Mouse (Mus musculus): ENCODE measurements at regions not wholly inside any gene's neighbourhood (a gene's known extent, or its start where the extent isn't known, plus 50 kb on each side); places are given as distances from the start of the nearest gene placed in this dataset.

- Histone ChIP-seq H3K27ac (peak overlapping the region; percentile 71; the same call in 1 of the 2 replicates), H3K27me3 (ENCODE audit: insufficient read depth, low read length) (no peaks in the 10 kb centered on the region), H3K36me3 (ENCODE audit: insufficient read depth, low read length) (no peaks in the 10 kb centered on the region), H3K4me3 (ENCODE audit: low read length) (no peak overlapping the region), H3K4me2 (ENCODE audit: low read depth, low read length) (no peak overlapping the region), H3K9ac (replicated peaks; ENCODE audit: low read length) (0 out of 2 replicates have a peak overlapping the region, but pooled peaks have one; percentile 9), H3K4me1 (ENCODE audit: insufficient read depth, low read length) (no peaks in the 10 kb centered on the region; the same call in 1 of the 2 replicates), H3K9me3 (ENCODE audit: low read length) (no peaks in the 10 kb centered on the region)
- DNase-seq (ENCODE audit: low spot score): peak; percentile 61
- WGBS: 27% methylated on average over 17 of the region's 17 CpGs
- peak; percentile 66 for ATAC-seq
- TF ChIP-seq CTCF (IDR thresholded peaks at IDR 0.05; ENCODE audit: low read depth): no peak
Measured at GRCm38 (mm10) chr12:112349676-112350318, 139.5 kb upstream of the A530016L24Rik start.

- peak; percentile 62; the same call in 1 of the 2 replicates for ATAC-seq
- no peak for TF ChIP-seq CTCF (IDR thresholded peaks at IDR 0.05; ENCODE audit: low read depth)
- Histone ChIP-seq H3K36me3 (ENCODE audit: insufficient read depth, low read length) (no peaks in the 10 kb centered on the region), H3K9ac (replicated peaks; ENCODE audit: low read length) (no peak overlapping the region), H3K27me3 (ENCODE audit: insufficient read depth, low read length) (no peaks in the 10 kb centered on the region), H3K9me3 (ENCODE audit: low read length) (no peaks in the 10 kb centered on the region), H3K4me3 (ENCODE audit: low read length) (no peak overlapping the region), H3K4me2 (ENCODE audit: low read depth, low read length) (no peak overlapping the region), H3K4me1 (ENCODE audit: insufficient read depth, low read length) (no peaks in the 10 kb centered on the region; the same call in 1 of the 2 replicates), H3K27ac (peak overlapping the region; percentile 71)
- WGBS: 32% methylated on average over 9 of the region's 9 CpGs
- DNase-seq (ENCODE audit: low spot score): peak; percentile 47
Measured at GRCm38 (mm10) chr12:112350733-112351132, 138.5 kb upstream of the A530016L24Rik start.

DNA sequence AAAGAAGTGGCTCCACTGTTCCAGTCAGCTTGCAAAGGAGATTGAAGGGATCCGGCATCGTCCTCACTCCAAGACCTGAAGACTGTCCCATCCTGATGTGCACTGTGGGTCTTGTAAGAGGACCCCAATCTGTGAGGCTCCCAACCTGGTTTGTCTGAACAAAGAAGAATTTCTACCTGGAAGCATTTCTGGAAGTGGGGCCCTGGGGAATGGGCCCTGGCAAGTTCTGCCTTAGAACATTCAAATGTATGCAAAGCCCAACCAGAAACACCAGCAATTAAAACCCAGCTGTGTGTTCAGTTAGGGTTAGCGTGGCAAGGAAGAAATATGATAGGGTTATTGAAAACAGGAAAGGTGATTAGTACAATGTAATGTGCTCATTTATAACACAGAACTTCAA is 125.9 kb upstream of the A530016L24Rik start:
- Histone ChIP-seq H3K36me3 (ENCODE audit: insufficient read depth, low read length) (no peaks in the 10 kb centered on the region), H3K9ac (replicated peaks; ENCODE audit: low read length) (no peak overlapping the region), H3K27me3 (ENCODE audit: insufficient read depth, low read length) (no peaks in the 10 kb centered on the region), H3K9me3 (ENCODE audit: low read length) (no peaks in the 10 kb centered on the region), H3K4me3 (ENCODE audit: low read length) (no peak overlapping the region), H3K27ac (no peak overlapping the region), H3K4me1 (ENCODE audit: insufficient read depth, low read length) (no peaks in the 10 kb centered on the region), H3K4me2 (ENCODE audit: low read depth, low read length) (no peak overlapping the region)
- no peak for DNase-seq (ENCODE audit: low spot score)
- no peak for TF ChIP-seq CTCF (IDR thresholded peaks at IDR 0.05; ENCODE audit: low read depth)
- 81% methylated on average over 3 of the region's 3 CpGs for WGBS
- no peak for ATAC-seq

DNA sequence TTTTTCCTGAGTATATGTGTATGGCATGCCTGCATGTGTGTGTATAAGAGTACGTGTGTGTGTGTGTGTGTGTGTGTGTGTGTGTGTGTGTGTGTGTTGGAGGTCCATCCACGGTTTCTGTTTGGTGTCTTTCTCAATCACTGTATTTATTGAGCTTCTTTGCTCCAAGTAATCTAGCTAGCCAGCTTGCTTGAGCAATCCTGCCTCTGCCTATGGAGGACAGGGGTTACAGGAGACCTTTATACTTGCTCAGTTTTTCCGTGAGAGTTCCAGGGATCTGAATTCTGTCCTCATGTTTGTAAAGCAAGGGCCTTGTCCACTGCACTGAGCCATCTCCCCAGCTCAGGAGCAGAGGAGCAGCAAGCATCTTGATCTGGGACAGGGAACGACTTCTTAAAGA is 122.0 kb upstream of the A530016L24Rik start:
- Histone ChIP-seq H3K36me3 (ENCODE audit: insufficient read depth, low read length) (no peaks in the 10 kb centered on the region), H3K27me3 (ENCODE audit: insufficient read depth, low read length) (no peaks in the 10 kb centered on the region), H3K4me1 (ENCODE audit: insufficient read depth, low read length) (no peaks in the 10 kb centered on the region; the same call in 1 of the 2 replicates), H3K4me3 (ENCODE audit: low read length) (no peak overlapping the region), H3K4me2 (ENCODE audit: low read depth, low read length) (no peak overlapping the region), H3K27ac (no peak overlapping the region), H3K9ac (replicated peaks; ENCODE audit: low read length) (no peak overlapping the region), H3K9me3 (ENCODE audit: low read length) (no peaks in the 10 kb centered on the region)
- TF ChIP-seq CTCF (IDR thresholded peaks at IDR 0.05; ENCODE audit: low read depth): no peak
- ATAC-seq (no peak), DNase-seq (ENCODE audit: low spot score) (no peak)
- 78% methylated on average over 4 of the region's 4 CpGs for WGBS

DNA sequence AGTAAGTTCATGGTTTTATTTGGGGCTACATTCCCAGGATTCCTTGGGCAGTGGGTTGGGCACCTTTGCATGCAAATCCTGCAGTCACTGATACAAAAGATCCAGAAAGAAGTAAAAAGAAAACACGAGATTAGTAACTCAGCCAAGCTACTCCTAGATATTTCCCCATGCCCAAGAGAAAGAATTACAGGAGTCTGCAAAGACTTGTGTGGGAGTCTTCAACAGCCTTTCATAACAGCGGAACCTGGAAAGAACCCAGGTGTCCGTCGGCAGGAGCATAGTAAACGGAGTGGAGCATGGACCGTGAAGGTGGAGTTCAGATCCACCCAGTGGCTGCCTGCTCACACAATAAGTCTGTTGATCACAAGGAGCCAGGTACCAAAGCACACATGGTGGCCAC is 121.1 kb upstream of the A530016L24Rik start:
- no peaks in the 10 kb centered on the region for H3K27me3 ChIP-seq (ENCODE audit: insufficient read depth, low read length)
- no peaks in the 10 kb centered on the region for H3K9me3 ChIP-seq (ENCODE audit: low read length)
- H3K4me1 ChIP-seq (ENCODE audit: insufficient read depth, low read length): no peaks in the 10 kb centered on the region; the same call in 1 of the 2 replicates
- no peak overlapping the region for H3K4me3 ChIP-seq (ENCODE audit: low read length)
- no peak overlapping the region for H3K9ac ChIP-seq (replicated peaks; ENCODE audit: low read length)
- no peak for DNase-seq (ENCODE audit: low spot score)
- H3K36me3 ChIP-seq (ENCODE audit: insufficient read depth, low read length): no peaks in the 10 kb centered on the region
- WGBS: 86% methylated on average over 6 of the region's 6 CpGs
- no peak for ATAC-seq
- no peak overlapping the region for H3K27ac ChIP-seq
- H3K4me2 ChIP-seq (ENCODE audit: low read depth, low read length): no peak overlapping the region
- no peak for TF ChIP-seq CTCF (IDR thresholded peaks at IDR 0.05; ENCODE audit: low read depth)

DNA sequence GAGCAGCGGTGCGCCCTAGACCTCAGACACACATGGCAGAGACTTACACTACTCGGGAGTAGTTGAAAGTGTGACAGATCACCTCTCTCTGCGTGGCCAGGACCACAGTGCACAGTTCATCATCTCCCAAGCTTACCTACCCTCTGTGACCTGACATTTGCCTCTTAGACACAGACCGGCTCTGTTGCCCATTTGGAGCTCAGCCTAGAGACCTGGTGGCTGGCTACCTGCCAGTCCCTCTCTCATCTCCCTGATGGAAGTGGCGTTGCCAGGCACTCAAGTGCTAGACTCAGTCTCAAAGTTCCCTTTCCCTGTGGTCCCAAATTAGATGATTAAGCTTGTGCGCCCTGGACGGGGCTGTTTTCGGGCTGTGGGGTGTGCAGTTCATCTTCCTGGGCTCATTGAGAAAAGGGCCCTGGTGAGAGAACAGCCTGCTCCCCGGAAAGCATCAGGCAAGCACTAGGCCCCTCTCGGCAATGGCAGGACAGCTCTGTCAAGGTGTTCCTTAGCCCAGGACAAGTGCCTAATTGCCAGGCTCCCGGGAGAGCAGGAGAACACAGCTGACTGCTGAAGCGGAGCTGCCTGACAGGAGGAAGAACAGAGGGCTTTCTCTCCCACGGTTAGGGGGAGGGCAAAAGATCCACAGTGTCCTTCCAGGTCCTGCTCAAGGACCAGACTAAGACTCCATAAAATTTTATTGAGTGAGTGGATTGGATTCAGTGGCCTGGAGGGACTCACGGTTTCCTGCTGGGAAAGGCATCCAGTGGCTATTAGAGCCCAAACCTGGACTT is 119.5 kb upstream of the A530016L24Rik start:
- Histone ChIP-seq H3K36me3 (ENCODE audit: insufficient read depth, low read length) (no peaks in the 10 kb centered on the region), H3K9ac (replicated peaks; ENCODE audit: low read length) (no peak overlapping the region), H3K4me3 (ENCODE audit: low read length) (no peak overlapping the region), H3K4me1 (ENCODE audit: insufficient read depth, low read length) (no peaks in the 10 kb centered on the region; the same call in 1 of the 2 replicates), H3K27me3 (ENCODE audit: insufficient read depth, low read length) (no peaks in the 10 kb centered on the region), H3K27ac (no peak overlapping the region), H3K4me2 (ENCODE audit: low read depth, low read length) (no peak overlapping the region), H3K9me3 (ENCODE audit: low read length) (no peaks in the 10 kb centered on the region)
- TF ChIP-seq CTCF (IDR thresholded peaks at IDR 0.05; ENCODE audit: low read depth): no peak
- ATAC-seq: no peak
- DNase-seq (ENCODE audit: low spot score): peak; percentile 51
- 49% methylated on average over 15 of the region's 15 CpGs for WGBS
